Mouse (Mus musculus) urinary bladder, postnatal 14 days (tissue): ENCODE results near the gene Slc35e3.

Experiments
- DNase-seq: peaks from one replicate; pipeline ENCODE4 v3.0.0; 2021; ENCODE audit warnings: low spot score

The Slc35e3 gene

DNA sequence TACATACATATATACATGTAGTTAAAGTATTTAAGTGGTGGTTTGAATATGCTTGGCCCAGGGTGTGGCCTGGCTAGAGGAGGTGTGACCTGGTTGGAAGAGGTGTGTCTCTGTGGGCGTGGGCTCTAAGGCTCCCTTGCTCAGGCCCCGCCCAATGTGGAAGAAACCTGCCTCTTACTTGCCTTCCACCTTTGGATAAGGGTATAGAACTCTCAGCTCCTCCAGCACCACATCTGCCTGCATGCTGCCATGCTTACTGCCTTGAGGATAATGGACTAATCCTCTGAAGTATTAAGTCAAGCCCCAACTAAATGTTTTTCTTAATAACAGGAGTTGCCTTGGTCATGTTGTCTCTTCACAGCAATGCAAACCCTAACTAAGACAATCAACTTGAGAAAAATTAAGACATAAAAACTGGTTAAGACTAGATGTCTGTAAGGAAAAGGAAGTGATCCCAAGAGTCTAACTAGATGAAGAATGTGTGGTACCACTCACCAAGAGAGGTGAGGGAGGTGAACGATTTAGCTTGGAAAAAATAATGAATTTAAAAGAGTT is 48.5 kb downstream of the Slc35e3 start:
- DNase-seq: no peak

- DNase-seq: no peak
Measured at GRCm38 (mm10) chr10:117696827-117697560, 49.2 kb downstream of the Slc35e3 start.

DNA sequence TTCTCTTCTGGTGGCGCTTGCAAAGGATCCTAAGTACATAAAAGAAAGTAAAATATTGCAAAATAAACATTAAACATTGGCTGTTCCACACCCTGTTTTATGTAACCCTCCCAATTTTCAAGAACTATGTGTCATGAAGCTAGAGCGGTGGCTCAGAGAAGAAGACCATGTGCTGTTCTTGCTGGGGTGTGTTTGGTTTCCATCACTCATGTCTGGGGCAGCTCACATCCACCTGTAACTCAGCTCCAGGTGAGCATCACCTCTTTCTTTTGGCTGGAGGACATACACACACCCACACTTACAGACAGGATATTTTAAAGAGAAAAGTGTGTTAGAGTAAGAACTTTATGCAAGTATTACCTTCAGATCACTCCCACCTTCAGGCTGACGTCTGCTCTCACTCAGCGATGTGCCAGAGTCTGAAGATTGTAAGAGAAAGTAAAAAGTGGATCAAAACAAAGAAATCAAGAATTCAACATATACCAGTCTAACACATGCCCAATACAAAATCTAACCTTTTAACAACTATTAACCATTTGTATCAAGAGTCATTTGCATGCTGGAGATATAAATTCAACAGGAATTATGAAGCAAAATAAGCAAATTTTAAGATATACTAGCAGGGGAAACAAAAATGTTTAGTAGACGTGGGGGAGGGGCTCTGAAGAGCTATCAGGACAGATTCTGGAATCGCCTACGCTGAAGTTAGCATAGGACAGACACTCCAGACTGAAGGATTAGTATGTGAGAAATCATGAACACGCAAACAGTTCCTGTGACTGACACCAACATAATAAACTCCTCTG is 49.9 kb downstream of the Slc35e3 start:
- no peak for DNase-seq

DNA sequence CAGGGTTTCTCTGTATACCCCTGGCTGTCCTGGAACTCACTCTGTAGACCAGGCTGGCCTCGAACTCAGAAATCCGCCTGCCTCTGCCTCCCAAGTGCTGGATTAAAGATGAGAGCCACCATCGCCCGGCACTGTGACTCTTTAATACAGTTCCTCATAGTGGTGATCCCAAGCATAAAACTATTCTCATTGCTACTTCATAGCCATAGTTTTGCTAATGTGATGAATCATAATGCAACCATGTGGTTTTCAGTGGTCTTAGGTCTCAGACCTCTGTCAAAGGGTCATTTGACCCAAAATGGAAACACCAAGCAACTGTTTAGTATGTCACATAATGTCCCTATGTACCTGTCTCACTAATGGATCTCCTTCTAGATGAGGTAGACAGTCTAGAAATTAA is 50.6 kb downstream of the Slc35e3 start:
- DNase-seq: no peak

DNA sequence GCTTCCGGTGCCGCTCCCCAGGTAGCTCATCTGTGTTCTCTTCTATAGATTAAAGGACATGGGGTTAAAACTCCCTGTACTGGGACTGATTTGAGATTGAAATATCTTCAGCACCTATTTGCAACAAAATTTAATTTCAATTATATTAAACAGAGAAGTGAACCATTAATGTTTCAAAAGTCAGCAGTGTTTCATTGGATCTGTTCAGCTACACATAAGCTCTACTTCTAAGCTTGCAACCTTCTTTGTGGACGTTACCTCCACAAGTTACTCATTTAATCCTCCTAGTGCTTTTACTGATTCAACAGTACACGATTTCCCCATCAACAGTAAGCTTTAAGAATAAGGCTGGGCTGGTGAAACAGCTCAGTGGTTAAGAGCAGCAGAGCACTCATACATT is 51.1 kb downstream of the Slc35e3 start:
- DNase-seq: no peak

GRCm38 (mm10) chr10:117694255-117694953 is 51.8 kb downstream of the Slc35e3 start:
- DNase-seq: no peak

- DNase-seq: no peak
Measured at GRCm38 (mm10) chr10:117692953-117693352, 53.2 kb downstream of the Slc35e3 start.

DNA sequence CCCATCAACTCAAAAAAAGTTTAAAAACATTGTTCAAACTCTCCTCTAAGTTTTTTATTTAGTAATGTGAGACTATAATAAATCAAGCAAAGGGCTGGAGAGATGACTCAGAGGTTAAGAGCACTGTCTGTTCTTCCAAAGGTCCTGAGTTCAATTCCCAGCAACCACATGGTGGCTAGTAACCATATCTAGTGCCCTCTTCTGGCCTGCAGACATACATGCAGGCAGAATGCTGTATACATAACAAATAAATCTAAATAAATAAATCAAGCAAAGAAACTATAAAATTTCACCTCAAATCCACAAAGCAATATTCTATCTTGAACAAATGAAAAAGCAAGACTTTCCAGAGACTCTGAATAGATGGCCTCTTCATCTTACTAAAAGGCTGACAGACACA is 54.0 kb downstream of the Slc35e3 start:
- no peak for DNase-seq

- no peak for DNase-seq
Measured at GRCm38 (mm10) chr10:117691389-117691968, 54.7 kb downstream of the Slc35e3 start.

GRCm38 (mm10) chr10:117690770-117691296 is 55.3 kb downstream of the Slc35e3 start:
- DNase-seq: no peak

GRCm38 (mm10) chr10:117690101-117690352 is 56.1 kb downstream of the Slc35e3 start:
- no peak for DNase-seq

DNA sequence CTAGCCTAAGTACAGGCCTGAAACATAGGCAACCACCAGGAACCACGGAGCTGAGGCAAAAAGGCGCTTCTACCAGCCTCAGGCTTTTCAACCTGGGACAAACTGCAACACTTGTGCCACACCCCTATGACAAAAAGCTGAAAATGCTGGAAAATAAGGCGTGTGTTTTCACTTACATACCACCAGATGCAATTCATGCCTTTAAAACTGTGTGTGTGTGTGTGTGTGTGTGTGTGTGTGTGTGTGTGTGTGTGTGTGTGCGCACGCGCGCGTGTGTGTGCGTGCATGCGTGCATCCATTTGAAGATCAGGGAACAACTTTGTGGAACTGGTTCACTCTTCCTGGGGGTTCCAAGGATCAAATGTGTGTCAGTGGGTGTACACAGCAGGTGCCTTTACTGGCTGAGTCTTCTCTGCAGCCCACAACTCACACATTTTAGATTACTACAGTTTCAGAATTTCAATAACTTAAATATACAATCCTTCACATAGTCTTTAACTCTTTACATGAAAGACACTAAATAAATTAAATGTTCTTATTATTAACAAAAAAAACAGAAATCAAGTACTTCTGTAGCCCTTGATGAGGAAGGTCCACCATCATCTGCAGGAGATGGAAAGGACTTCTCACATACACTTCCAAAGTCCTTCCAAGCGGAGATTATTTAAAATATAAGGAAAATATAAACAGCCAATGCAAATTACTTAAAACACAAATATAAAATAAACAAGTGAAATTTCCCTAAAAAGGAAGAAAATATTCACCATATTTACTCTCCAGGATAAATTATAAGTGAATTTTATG is 56.7 kb downstream of the Slc35e3 start:
- DNase-seq: no peak

- DNase-seq: no peak
Measured at GRCm38 (mm10) chr10:117688204-117689151, 57.7 kb downstream of the Slc35e3 start.

GRCm38 (mm10) chr10:117687577-117687976 is 58.6 kb downstream of the Slc35e3 start:
- no peak for DNase-seq

- DNase-seq: no peak
Measured at GRCm38 (mm10) chr10:117687018-117687417, 59.1 kb downstream of the Slc35e3 start.

DNA sequence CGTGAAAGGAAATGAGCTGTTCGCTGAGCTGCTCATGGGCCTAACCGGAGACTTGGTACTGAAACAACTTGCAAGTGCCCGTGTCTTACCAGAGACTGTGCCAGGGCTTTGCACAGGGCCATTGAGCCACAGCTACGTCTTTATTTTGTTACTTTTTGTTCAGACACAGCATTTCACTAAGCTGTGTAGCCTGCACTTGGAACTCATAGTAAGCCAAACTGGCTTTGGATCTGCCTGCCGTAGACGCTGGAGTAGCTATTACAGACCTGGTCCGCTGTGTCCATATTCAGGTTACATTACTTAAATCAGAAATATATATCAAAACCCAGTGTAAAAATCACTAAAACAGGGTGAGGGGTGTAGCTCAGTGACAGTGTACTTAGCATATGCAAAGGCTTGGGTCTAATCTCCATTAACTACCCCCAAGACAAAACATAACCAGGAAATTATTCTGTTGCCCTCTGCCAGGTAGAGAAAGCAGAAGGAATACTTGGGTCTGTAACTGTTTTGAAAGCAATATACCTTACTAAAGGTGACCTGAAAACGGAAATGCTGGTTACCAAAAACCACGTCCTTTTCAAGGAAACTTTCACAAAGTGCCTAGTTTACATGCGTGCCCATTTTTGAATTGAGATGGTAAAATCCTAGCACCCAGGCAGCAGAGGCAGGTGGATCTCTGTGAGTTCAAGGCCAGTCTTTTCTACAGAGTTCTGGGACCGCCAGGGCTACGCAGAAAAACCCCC is 60.1 kb downstream of the Slc35e3 start:
- DNase-seq: no peak

- DNase-seq: no peak
Measured at GRCm38 (mm10) chr10:117685171-117685848, 60.9 kb downstream of the Slc35e3 start.

- DNase-seq: no peak
Measured at GRCm38 (mm10) chr10:117684298-117685170, 61.6 kb downstream of the Slc35e3 start.
